Mouse (Mus musculus): ENCODE results near the gene Lrch1. TPM values are rescaled to one million over a fixed set of nuclear protein-coding genes. Genes with fewer than 3 reads are reported as not detected.

Gene Lrch1
- polyA plus RNA-seq, 1 experiment from 2014 or later = 14.8 TPM

- Histone ChIP-seq H3K4me1 (replicated peaks) (peaks cover 12% of the 10 kb centered on the region), H3K9me3 (0 out of 2 replicates have a peak, but pooled peaks cover 6% of the 10 kb centered on the region), H3K9ac (replicated peaks) (no peak overlapping the region), H3K4me3 (replicated peaks) (no peak overlapping the region), H3K4me2 (no peak overlapping the region), H3K27me3 (peaks cover 6% of the 10 kb centered on the region; the same call in 1 of the 2 replicates), H3K36me3 (no peaks in the 10 kb centered on the region), H3K27ac (no peak overlapping the region)
- WGBS = 94% methylated on average over 6 of the region's 6 CpGs
- no peak for ATAC-seq (ENCODE audit: insufficient number of reproducible peaks, insufficient read depth, low FRiP score, low TSS enrichment, low read depth)
Measured at GRCm38 (mm10) chr14:74935111-74935510, 12.6 kb downstream of the Lrch1 start.

DNA sequence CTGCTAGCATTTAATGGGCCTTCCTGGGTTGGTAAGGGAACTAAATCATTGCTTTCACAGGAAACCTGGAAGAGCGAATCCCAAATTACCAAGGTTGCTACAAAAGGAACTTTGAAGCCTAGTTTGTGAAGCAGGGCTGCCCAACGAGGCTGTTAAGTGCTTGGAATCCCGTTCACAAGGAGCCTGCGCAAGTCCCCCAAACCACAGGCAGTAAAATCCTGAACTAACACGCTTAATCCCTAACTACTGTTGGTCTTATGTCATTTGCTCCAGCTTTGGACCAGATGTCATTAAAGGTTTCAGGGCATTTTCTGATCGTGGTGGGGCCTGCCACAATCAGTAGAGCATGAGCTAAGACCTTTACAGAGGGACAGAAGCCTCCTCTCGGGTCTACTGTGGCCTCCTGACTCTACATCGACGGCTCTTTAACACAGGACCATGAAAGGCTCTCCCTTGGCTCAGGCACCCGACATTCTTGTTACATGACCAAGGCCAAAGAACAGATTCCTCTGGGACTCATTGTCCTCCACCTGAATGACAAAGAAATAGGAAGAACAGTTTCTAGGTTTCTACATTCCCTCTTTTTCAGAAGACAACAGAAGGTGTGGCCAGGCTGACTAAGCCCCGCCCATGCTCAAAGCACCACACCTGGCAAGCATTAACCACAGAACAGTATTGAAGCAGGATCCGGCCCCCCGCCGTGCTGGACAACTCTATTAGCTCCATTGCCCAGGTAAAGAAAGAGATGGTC lies 13.5 kb downstream of the Lrch1 start:
- H3K27me3 ChIP-seq = peaks cover 6% of the 10 kb centered on the region; the same call in 1 of the 2 replicates
- peak; percentile 60 for ATAC-seq (ENCODE audit: insufficient number of reproducible peaks, insufficient read depth, low FRiP score, low TSS enrichment, low read depth)
- H3K27ac ChIP-seq = peak overlapping the region; percentile 72
- WGBS = 34% methylated on average over 14 of the region's 14 CpGs
- H3K36me3 ChIP-seq = no peaks in the 10 kb centered on the region
- no peak overlapping the region for H3K4me2 ChIP-seq
- no peak overlapping the region for H3K9ac ChIP-seq (replicated peaks)
- H3K4me1 ChIP-seq (replicated peaks) = peaks cover 21% of the 10 kb centered on the region
- H3K9me3 ChIP-seq = 0 out of 2 replicates have a peak, but pooled peaks cover 6% of the 10 kb centered on the region
- no peak overlapping the region for H3K4me3 ChIP-seq (replicated peaks)

- WGBS = 78% methylated on average over 2 of the region's 2 CpGs
- ATAC-seq (ENCODE audit: insufficient number of reproducible peaks, insufficient read depth, low FRiP score, low TSS enrichment, low read depth) = no peak
- no peak overlapping the region for H3K4me3 ChIP-seq (replicated peaks)
- H3K4me2 ChIP-seq = no peak overlapping the region
- H3K36me3 ChIP-seq = peaks cover 6% of the 10 kb centered on the region; the same call in 1 of the 2 replicates
- no peak overlapping the region for H3K9ac ChIP-seq (replicated peaks)
- no peak overlapping the region for H3K27ac ChIP-seq
- H3K9me3 ChIP-seq = no peaks in the 10 kb centered on the region
- H3K27me3 ChIP-seq = 0 out of 2 replicates have a peak, but pooled peaks cover 9% of the 10 kb centered on the region
- peaks cover 37% of the 10 kb centered on the region for H3K4me1 ChIP-seq (replicated peaks)
Measured at GRCm38 (mm10) chr14:74929739-74930138, 17.9 kb downstream of the Lrch1 start.

GRCm38 (mm10) chr14:74928809-74929432 lies 18.8 kb downstream of the Lrch1 start:
- peaks cover 32% of the 10 kb centered on the region for H3K4me1 ChIP-seq (replicated peaks)
- WGBS = 89% methylated on average over 8 of the region's 8 CpGs
- H3K4me3 ChIP-seq (replicated peaks) = no peak overlapping the region
- no peak overlapping the region for H3K9ac ChIP-seq (replicated peaks)
- H3K27ac ChIP-seq = no peak overlapping the region
- peaks cover 6% of the 10 kb centered on the region; the same call in 1 of the 2 replicates for H3K36me3 ChIP-seq
- no peak for ATAC-seq (ENCODE audit: insufficient number of reproducible peaks, insufficient read depth, low FRiP score, low TSS enrichment, low read depth)
- H3K4me2 ChIP-seq = no peak overlapping the region
- 0 out of 2 replicates have a peak, but pooled peaks cover 9% of the 10 kb centered on the region for H3K27me3 ChIP-seq
- no peaks in the 10 kb centered on the region for H3K9me3 ChIP-seq

GRCm38 (mm10) chr14:74926899-74927571 lies 20.6 kb downstream of the Lrch1 start:
- Histone ChIP-seq H3K9me3 (no peaks in the 10 kb centered on the region), H3K4me1 (replicated peaks) (peaks cover 27% of the 10 kb centered on the region), H3K36me3 (peaks cover 6% of the 10 kb centered on the region; the same call in 1 of the 2 replicates), H3K9ac (replicated peaks) (no peak overlapping the region), H3K4me2 (no peak overlapping the region), H3K27me3 (0 out of 2 replicates have a peak, but pooled peaks cover 3% of the 10 kb centered on the region), H3K4me3 (replicated peaks) (no peak overlapping the region), H3K27ac (no peak overlapping the region)
- 0 out of 2 replicates have a peak, but pooled peaks have one; percentile 50 for ATAC-seq (ENCODE audit: insufficient number of reproducible peaks, insufficient read depth, low FRiP score, low TSS enrichment, low read depth)
- 37% methylated on average over 11 of the region's 11 CpGs for WGBS

GRCm38 (mm10) chr14:74925951-74926517 lies 21.6 kb downstream of the Lrch1 start:
- no peak overlapping the region for H3K9ac ChIP-seq (replicated peaks)
- no peak for ATAC-seq (ENCODE audit: insufficient number of reproducible peaks, insufficient read depth, low FRiP score, low TSS enrichment, low read depth)
- no peak overlapping the region for H3K4me2 ChIP-seq
- H3K9me3 ChIP-seq = no peaks in the 10 kb centered on the region
- H3K4me3 ChIP-seq (replicated peaks) = no peak overlapping the region
- 0 out of 2 replicates have a peak, but pooled peaks cover 3% of the 10 kb centered on the region for H3K27me3 ChIP-seq
- peaks cover 27% of the 10 kb centered on the region for H3K4me1 ChIP-seq (replicated peaks)
- H3K27ac ChIP-seq = no peak overlapping the region
- 80% methylated on average over 9 of the region's 9 CpGs for WGBS
- peaks cover 6% of the 10 kb centered on the region; the same call in 1 of the 2 replicates for H3K36me3 ChIP-seq

DNA sequence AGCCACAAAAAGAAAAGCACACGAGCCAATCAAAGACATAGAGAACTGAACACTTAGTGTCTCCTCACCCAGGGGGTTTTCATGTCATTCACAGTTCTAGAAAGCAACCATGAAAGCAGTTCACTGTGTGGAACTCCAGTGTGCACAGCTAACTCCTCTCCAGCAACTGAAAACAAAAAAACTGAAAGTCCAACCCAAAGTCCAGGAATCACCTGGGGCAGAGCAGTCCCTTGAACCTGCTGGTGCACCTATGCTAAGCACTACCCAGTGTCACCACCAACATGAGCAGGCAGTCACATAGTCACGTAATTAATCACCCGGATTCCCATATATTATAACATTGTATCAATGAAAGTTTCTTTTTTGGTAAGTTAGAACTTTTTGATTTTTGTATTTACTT lies 23.2 kb downstream of the Lrch1 start:
- H3K9me3 ChIP-seq = no peaks in the 10 kb centered on the region
- H3K27ac ChIP-seq = no peak overlapping the region
- no peak overlapping the region for H3K4me2 ChIP-seq
- no peak overlapping the region for H3K9ac ChIP-seq (replicated peaks)
- no peak for ATAC-seq (ENCODE audit: insufficient number of reproducible peaks, insufficient read depth, low FRiP score, low TSS enrichment, low read depth)
- 0 out of 2 replicates have a peak, but pooled peaks cover 3% of the 10 kb centered on the region for H3K27me3 ChIP-seq
- H3K4me1 ChIP-seq (replicated peaks) = peaks cover 23% of the 10 kb centered on the region
- peaks cover 9% of the 10 kb centered on the region; the same call in 1 of the 2 replicates for H3K36me3 ChIP-seq
- WGBS = 77% methylated on average over 3 of the region's 3 CpGs
- no peak overlapping the region for H3K4me3 ChIP-seq (replicated peaks)

- 0 out of 2 replicates have a peak, but pooled peaks cover 3% of the 10 kb centered on the region for H3K27me3 ChIP-seq
- no peaks in the 10 kb centered on the region for H3K9me3 ChIP-seq
- no peak for ATAC-seq (ENCODE audit: insufficient number of reproducible peaks, insufficient read depth, low FRiP score, low TSS enrichment, low read depth)
- H3K4me1 ChIP-seq (replicated peaks) = peaks cover 18% of the 10 kb centered on the region
- H3K36me3 ChIP-seq = peaks cover 9% of the 10 kb centered on the region; the same call in 1 of the 2 replicates
- no peak overlapping the region for H3K9ac ChIP-seq (replicated peaks)
- no peak overlapping the region for H3K27ac ChIP-seq
- 51% methylated on average over 2 of the region's 2 CpGs for WGBS
- H3K4me3 ChIP-seq (replicated peaks) = no peak overlapping the region
- no peak overlapping the region for H3K4me2 ChIP-seq
Measured at GRCm38 (mm10) chr14:74924031-74924430, 23.6 kb downstream of the Lrch1 start.

DNA sequence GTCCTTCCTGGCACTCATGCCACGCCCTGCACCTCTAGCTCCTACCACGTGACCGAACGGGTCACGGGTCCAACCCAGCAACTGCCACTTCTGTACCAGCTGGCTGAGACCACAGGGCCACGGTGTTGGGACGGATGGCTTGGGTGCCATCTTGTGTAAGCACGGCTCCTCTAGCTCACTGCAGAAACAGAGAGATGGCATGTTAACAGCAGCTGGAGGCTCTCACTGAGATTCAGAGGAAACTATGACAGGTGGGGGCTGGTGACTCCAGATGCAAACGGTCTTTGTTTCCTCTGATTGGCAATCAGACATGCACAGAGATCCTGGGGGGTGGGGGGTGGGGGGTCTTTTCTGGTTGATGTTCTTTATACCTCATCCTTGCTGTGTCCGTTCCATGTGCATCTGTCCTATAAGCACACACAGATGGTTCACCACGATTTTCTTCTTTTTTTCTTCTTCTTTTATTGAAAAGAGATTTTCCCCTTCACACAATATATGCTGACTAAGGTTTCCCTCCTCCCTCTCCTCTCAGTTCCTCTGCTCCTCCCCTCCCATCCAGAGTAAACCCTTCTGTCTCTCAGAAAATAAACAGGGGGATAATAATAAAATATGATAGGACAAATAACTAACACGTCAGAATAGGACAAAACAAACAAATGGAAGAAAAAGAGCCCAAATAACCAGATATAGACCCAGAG lies 25.5 kb downstream of the Lrch1 start:
- WGBS = 81% methylated on average over 11 of the region's 12 CpGs
- Histone ChIP-seq H3K9me3 (no peaks in the 10 kb centered on the region), H3K4me3 (replicated peaks) (no peak overlapping the region), H3K9ac (replicated peaks) (no peak overlapping the region), H3K27ac (no peak overlapping the region), H3K4me1 (replicated peaks) (peaks cover 13% of the 10 kb centered on the region), H3K36me3 (peaks cover 9% of the 10 kb centered on the region; the same call in 1 of the 2 replicates), H3K4me2 (no peak overlapping the region), H3K27me3 (no peaks in the 10 kb centered on the region)
- no peak for ATAC-seq (ENCODE audit: insufficient number of reproducible peaks, insufficient read depth, low FRiP score, low TSS enrichment, low read depth)

DNA sequence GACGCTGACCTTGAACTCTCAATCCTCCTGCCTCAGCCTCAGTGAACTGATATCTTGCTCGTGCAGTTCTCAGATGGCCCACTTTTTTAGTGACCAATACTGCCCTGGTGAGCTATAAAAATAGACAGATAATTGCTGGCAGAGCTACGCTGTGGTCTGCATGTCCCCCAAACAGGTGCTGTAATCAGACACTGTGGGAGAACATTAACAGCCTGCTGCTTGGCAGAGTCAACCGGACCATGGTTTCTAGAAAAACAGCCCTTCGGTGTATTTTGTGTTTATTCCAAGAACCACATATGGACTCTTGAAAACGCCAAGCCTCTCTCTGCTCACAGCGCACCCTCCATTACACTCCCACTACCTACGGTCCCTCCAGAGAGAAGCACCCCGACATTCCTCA lies 26.2 kb downstream of the Lrch1 start:
- Histone ChIP-seq H3K9ac (replicated peaks) (no peak overlapping the region), H3K4me2 (no peak overlapping the region), H3K4me1 (replicated peaks) (peaks cover 12% of the 10 kb centered on the region), H3K27me3 (no peaks in the 10 kb centered on the region), H3K27ac (no peak overlapping the region), H3K9me3 (no peaks in the 10 kb centered on the region), H3K36me3 (peaks cover 9% of the 10 kb centered on the region; the same call in 1 of the 2 replicates), H3K4me3 (replicated peaks) (no peak overlapping the region)
- WGBS = 79% methylated on average over 9 of the region's 9 CpGs
- no peak for ATAC-seq (ENCODE audit: insufficient number of reproducible peaks, insufficient read depth, low FRiP score, low TSS enrichment, low read depth)

Data from limb, embryonic 12.5 days (tissue).